Mouse (Mus musculus): Measurements from ENCODE around the gene Samd4b. TPM values are rescaled to one million over a fixed set of nuclear protein-coding genes. Genes with fewer than 3 reads are reported as not detected.

Samd4b gene
- total RNA-seq, 1 experiment: 30.3 TPM

GRCm38 (mm10) chr7:28492310-28492709 is 105.6 kb downstream of the Samd4b start:
- H3K4me1 ChIP-seq (ENCODE audit: control insufficient read depth in 2 of 2, insufficient read depth in 2 of 2, low read length in 2 of 2, poor library complexity in 1 of 2): peaks cover 0 to 13% of the 10 kb centered on the region in 2 experiments; a peak in 2 of 4 replicates
- no peaks in the 10 kb centered on the region for H3K9me3 ChIP-seq (ENCODE audit: control insufficient read depth, insufficient read depth, low read depth, low read length)
- H3K9ac ChIP-seq (ENCODE audit: insufficient read depth, low read depth, low read length, poor library complexity, severe bottlenecking): peak overlapping the region; percentile 65; the same call in 1 of the 2 replicates
- H3K4me3 ChIP-seq (ENCODE audit: insufficient read depth in 1 of 2, low read depth in 1 of 2, low read length in 2 of 2, poor library complexity in 1 of 2, severe bottlenecking in 1 of 2): peak overlapping the region; percentile 46 to 67
- peak; percentile 69 for DNase-seq (ENCODE audit: low read depth, low spot score)
- TF ChIP-seq ZNF384 (IDR thresholded peaks at IDR 0.05; ENCODE audit: low read depth, low read length): no peak
- H3K27ac ChIP-seq (ENCODE audit: insufficient read depth, low read depth, low read length, poor library complexity, severe bottlenecking): peak overlapping the region; percentile 7; the same call in 1 of the 2 replicates
- in situ Hi-C loops (cut with MboI; ENCODE audit: low sequenced_read_pairs in 2 of 2, unreplicated experiment in 2 of 2): no loop called here
- no peaks in the 10 kb centered on the region for H3K36me3 ChIP-seq (ENCODE audit: control insufficient read depth, insufficient read depth, low read length, poor library complexity, severe bottlenecking)

DNA sequence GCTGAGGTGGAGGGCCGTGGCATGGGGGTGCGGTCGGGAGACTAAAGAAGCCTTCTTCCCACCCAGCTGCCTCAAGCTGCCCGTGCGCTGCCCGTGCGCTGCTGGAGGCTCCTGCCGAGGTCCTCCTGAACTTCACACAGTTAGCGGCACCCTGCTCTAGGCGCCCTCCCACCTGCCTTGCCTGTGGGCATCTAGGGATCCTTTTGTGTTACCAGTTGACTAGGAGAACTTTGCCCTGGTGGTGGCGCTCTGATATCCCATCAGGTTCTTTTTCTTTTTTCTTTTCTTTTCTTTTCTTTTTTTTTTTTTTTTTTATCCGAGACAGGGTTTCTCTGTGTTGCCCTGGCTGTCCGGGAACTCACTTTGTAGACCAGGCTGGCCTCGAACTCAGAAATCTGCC is 107.0 kb downstream of the Samd4b start:
- H3K9ac ChIP-seq (ENCODE audit: insufficient read depth, low read depth, low read length, poor library complexity, severe bottlenecking): peak overlapping the region; percentile 72
- in situ Hi-C loops (cut with MboI; ENCODE audit: low sequenced_read_pairs in 2 of 2, unreplicated experiment in 2 of 2): no loop called here
- H3K4me3 ChIP-seq (ENCODE audit: insufficient read depth in 1 of 2, low read depth in 1 of 2, low read length in 2 of 2, poor library complexity in 1 of 2, severe bottlenecking in 1 of 2): peak overlapping the region; percentile 59 to 60
- no peak overlapping the region for H3K27ac ChIP-seq (ENCODE audit: insufficient read depth, low read depth, low read length, poor library complexity, severe bottlenecking)
- H3K36me3 ChIP-seq (ENCODE audit: control insufficient read depth, insufficient read depth, low read length, poor library complexity, severe bottlenecking): no peaks in the 10 kb centered on the region
- peaks cover 0 to 5% of the 10 kb centered on the region in 2 experiments; a peak in 2 of 4 replicates for H3K4me1 ChIP-seq (ENCODE audit: control insufficient read depth in 2 of 2, insufficient read depth in 2 of 2, low read length in 2 of 2, poor library complexity in 1 of 2)
- DNase-seq (ENCODE audit: low read depth, low spot score): peak; percentile 42
- H3K9me3 ChIP-seq (ENCODE audit: control insufficient read depth, insufficient read depth, low read depth, low read length): no peaks in the 10 kb centered on the region
- no peak for TF ChIP-seq ZC3H11A (IDR thresholded peaks at IDR 0.05; ENCODE audit: borderline replicate concordance, low read depth, low read length)
- 0 out of 2 replicates have a peak, but pooled peaks have one; percentile 61 for TF ChIP-seq ZNF384 (IDR thresholded peaks at IDR 0.05; ENCODE audit: low read depth, low read length)

- H3K36me3 ChIP-seq (ENCODE audit: control insufficient read depth, insufficient read depth, low read length, poor library complexity, severe bottlenecking): no peaks in the 10 kb centered on the region
- peak overlapping the region; percentile 72 for H3K9ac ChIP-seq (ENCODE audit: insufficient read depth, low read depth, low read length, poor library complexity, severe bottlenecking)
- no peak overlapping the region for H3K27ac ChIP-seq (ENCODE audit: insufficient read depth, low read depth, low read length, poor library complexity, severe bottlenecking)
- TF ChIP-seq ZC3H11A (IDR thresholded peaks at IDR 0.05; ENCODE audit: borderline replicate concordance, low read depth, low read length) (peak; percentile 19; the same call in 1 of the 2 replicates), ZNF384 (IDR thresholded peaks at IDR 0.05; ENCODE audit: low read depth, low read length) (no peak), HCFC1 (IDR thresholded peaks at IDR 0.05; ENCODE audit: borderline replicate concordance, insufficient read depth, low read length) (no peak)
- peak; percentile 98 for DNase-seq (ENCODE audit: low read depth, low spot score)
- H3K4me3 ChIP-seq (ENCODE audit: insufficient read depth in 1 of 2, low read depth in 1 of 2, low read length in 2 of 2, poor library complexity in 1 of 2, severe bottlenecking in 1 of 2): peak overlapping the region; percentile 59 to 60
- peaks cover 0 to 5% of the 10 kb centered on the region in 2 experiments; a peak in 2 of 4 replicates for H3K4me1 ChIP-seq (ENCODE audit: control insufficient read depth in 2 of 2, insufficient read depth in 2 of 2, low read length in 2 of 2, poor library complexity in 1 of 2)
- in situ Hi-C loops (cut with MboI; ENCODE audit: low sequenced_read_pairs in 2 of 2, unreplicated experiment in 2 of 2): no loop called here
- H3K9me3 ChIP-seq (ENCODE audit: control insufficient read depth, insufficient read depth, low read depth, low read length): no peaks in the 10 kb centered on the region
These were observed 107.5 kb downstream of the Samd4b start for GRCm38 (mm10) chr7:28490410-28490809.

- H3K36me3 ChIP-seq (ENCODE audit: control insufficient read depth, insufficient read depth, low read length, poor library complexity, severe bottlenecking): no peaks in the 10 kb centered on the region
- peak overlapping the region; percentile 84 for H3K9ac ChIP-seq (ENCODE audit: insufficient read depth, low read depth, low read length, poor library complexity, severe bottlenecking)
- H3K4me3 ChIP-seq (ENCODE audit: insufficient read depth in 1 of 2, low read depth in 1 of 2, low read length in 2 of 2, poor library complexity in 1 of 2, severe bottlenecking in 1 of 2): peak overlapping the region; percentile 63 to 73
- in situ Hi-C loops (cut with MboI; ENCODE audit: low sequenced_read_pairs in 2 of 2, unreplicated experiment in 2 of 2): no loop called here
- H3K27ac ChIP-seq (ENCODE audit: insufficient read depth, low read depth, low read length, poor library complexity, severe bottlenecking): peak overlapping the region; percentile 73; the same call in 1 of the 2 replicates
- peaks cover 0 to 7% of the 10 kb centered on the region in 2 experiments; a peak in 3 of 4 replicates for H3K4me1 ChIP-seq (ENCODE audit: control insufficient read depth in 2 of 2, insufficient read depth in 2 of 2, low read length in 2 of 2, poor library complexity in 1 of 2)
- peak; percentile 86 for DNase-seq (ENCODE audit: low read depth, low spot score)
- no peaks in the 10 kb centered on the region for H3K9me3 ChIP-seq (ENCODE audit: control insufficient read depth, insufficient read depth, low read depth, low read length)
- no peak for TF ChIP-seq CHD2 (IDR thresholded peaks at IDR 0.05; ENCODE audit: low read depth, low read length)
- no peak for TF ChIP-seq ZC3H11A (IDR thresholded peaks at IDR 0.05; ENCODE audit: borderline replicate concordance, low read depth, low read length)
- TF ChIP-seq HCFC1 (IDR thresholded peaks at IDR 0.05; ENCODE audit: borderline replicate concordance, insufficient read depth, low read length): no peak
These were observed 109.9 kb downstream of the Samd4b start for GRCm38 (mm10) chr7:28488030-28488491.

DNA sequence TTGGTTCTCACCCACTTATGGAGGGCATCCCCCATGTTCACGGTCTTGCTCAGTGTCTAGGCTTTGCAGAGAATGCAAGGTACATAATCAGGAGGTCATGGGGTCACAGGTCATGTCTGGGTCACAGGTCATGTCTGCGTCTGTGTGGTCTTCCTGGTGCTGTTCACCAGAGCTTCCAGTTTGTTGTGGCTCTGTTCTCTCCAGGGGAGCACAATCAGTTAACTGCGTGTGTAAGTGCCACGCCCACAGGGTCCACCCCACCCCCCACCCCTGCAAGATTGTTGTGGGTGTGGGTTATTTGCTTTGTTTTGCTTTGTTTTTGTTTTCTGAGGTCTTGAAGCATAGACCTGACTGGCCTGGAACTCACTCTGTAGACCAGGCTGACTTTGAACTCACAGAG is 113.8 kb downstream of the Samd4b start:
- Histone ChIP-seq H3K9me3 (ENCODE audit: control insufficient read depth, insufficient read depth, low read depth, low read length) (no peaks in the 10 kb centered on the region), H3K4me1 (ENCODE audit: control insufficient read depth in 2 of 2, insufficient read depth in 2 of 2, low read length in 2 of 2, poor library complexity in 1 of 2) (peaks cover 0 to 12% of the 10 kb centered on the region in 2 experiments; a peak in 2 of 4 replicates), H3K27ac (ENCODE audit: insufficient read depth, low read depth, low read length, poor library complexity, severe bottlenecking) (no peak overlapping the region), H3K36me3 (ENCODE audit: control insufficient read depth, insufficient read depth, low read length, poor library complexity, severe bottlenecking) (no peaks in the 10 kb centered on the region), H3K4me3 (ENCODE audit: insufficient read depth in 1 of 2, low read depth in 1 of 2, low read length in 2 of 2, poor library complexity in 1 of 2, severe bottlenecking in 1 of 2) (no peak overlapping the region), H3K9ac (ENCODE audit: insufficient read depth, low read depth, low read length, poor library complexity, severe bottlenecking) (no peak overlapping the region)
- TF ChIP-seq HCFC1 (IDR thresholded peaks at IDR 0.05; ENCODE audit: borderline replicate concordance, insufficient read depth, low read length): no peak
- in situ Hi-C loops (cut with MboI; ENCODE audit: low sequenced_read_pairs in 2 of 2, unreplicated experiment in 2 of 2): no loop called here
- DNase-seq (ENCODE audit: low read depth, low spot score): no peak
